Mouse (Mus musculus): ENCODE data around the gene Bckdhb. TPM values are rescaled to one million over a fixed set of nuclear protein-coding genes. Genes with fewer than 3 reads are reported as not detected.
A peak's percentile ranks its signal among the peaks of the same experiment; 100 is the strongest.

The Bckdhb gene
- total RNA-seq, 2 experiments from 2014 or later: 208 to 221 TPM

- peak; percentile 38 for DNase-seq
These were observed 182.3 kb downstream of the Bckdhb start for GRCm38 (mm10) chr9:84107045-84107813.

- no peak for DNase-seq
These were observed 183.6 kb downstream of the Bckdhb start for GRCm38 (mm10) chr9:84108534-84108933.

GRCm38 (mm10) chr9:84109777-84110478, 185.0 kb downstream of the Bckdhb start:
- DNase-seq: peak; percentile 7

- peak; percentile 5 for DNase-seq
These were observed 185.7 kb downstream of the Bckdhb start for GRCm38 (mm10) chr9:84110616-84111015.

GRCm38 (mm10) chr9:84112319-84112718, 187.4 kb downstream of the Bckdhb start:
- no peak for DNase-seq

- no peak for DNase-seq
These were observed 188.1 kb downstream of the Bckdhb start for GRCm38 (mm10) chr9:84112842-84113568.

- no peak for DNase-seq
These were observed 189.3 kb downstream of the Bckdhb start for GRCm38 (mm10) chr9:84114254-84114653.

GRCm38 (mm10) chr9:84117337-84117736, 192.4 kb downstream of the Bckdhb start:
- DNase-seq: no peak

- DNase-seq: no peak
These were observed 200.1 kb downstream of the Bckdhb start for GRCm38 (mm10) chr9:84124996-84125395.

GRCm38 (mm10) chr9:84130338-84130737, 205.4 kb downstream of the Bckdhb start:
- DNase-seq: no peak

GRCm38 (mm10) chr9:84135062-84135461, 210.1 kb downstream of the Bckdhb start:
- no peak for DNase-seq

- DNase-seq: no peak
These were observed 212.2 kb downstream of the Bckdhb start for GRCm38 (mm10) chr9:84137192-84137591.

GRCm38 (mm10) chr9:84148124-84148523, 223.2 kb downstream of the Bckdhb start:
- DNase-seq: no peak

Other genes starting within 250 kb of the Bckdhb start
- gene Elovl4, start 118.9 kb upstream of the Bckdhb start, total RNA-seq (2021): 1 to 10 TPM; 1.8 to 2.2 TPM
- 1 to 10 TPM; 8.1 to 8.8 TPM for gene Ttk, start 90.5 kb upstream of the Bckdhb start, total RNA-seq (2021)

All from adrenal gland, postnatal 10 days (tissue).